Mouse (Mus musculus): ENCODE results near the gene Chchd2. TPM values are rescaled to one million over a fixed set of nuclear protein-coding genes. Genes with fewer than 3 reads are reported as not detected.

The Chchd2 gene
- polyA plus RNA-seq, 1 experiment from 2014 or later: 510 TPM

GRCm38 (mm10) chr5:129871238-129871637, 16.0 kb downstream of the Chchd2 start:
- Histone ChIP-seq H3K4me2 (ENCODE audit: low read depth, low read length) (no peak overlapping the region), H3K9me3 (replicated peaks; ENCODE audit: control insufficient read depth, low read length) (no peaks in the 10 kb centered on the region), H3K27ac (ENCODE audit: low read length) (no peak overlapping the region), H3K27me3 (ENCODE audit: control insufficient read depth, insufficient read depth, low read depth, low read length) (no peaks in the 10 kb centered on the region), H3K36me3 (ENCODE audit: control insufficient read depth, insufficient read depth) (no peaks in the 10 kb centered on the region), H3K9ac (ENCODE audit: low read depth, low read length) (no peak overlapping the region), H3K4me1 (ENCODE audit: control insufficient read depth, low read depth, low read length) (no peaks in the 10 kb centered on the region), H3K4me3 (ENCODE audit: low read depth, low read length) (no peak overlapping the region)
- 68% methylated on average over 2 of the region's 2 CpGs for WGBS (ENCODE audit: insufficient replicate concordance)
- no peak for ATAC-seq (ENCODE audit: low read depth)

- Histone ChIP-seq H3K27me3 (ENCODE audit: control insufficient read depth, insufficient read depth, low read depth, low read length) (no peaks in the 10 kb centered on the region), H3K4me2 (ENCODE audit: low read depth, low read length) (no peak overlapping the region), H3K4me3 (ENCODE audit: low read depth, low read length) (no peak overlapping the region), H3K9ac (ENCODE audit: low read depth, low read length) (no peak overlapping the region), H3K36me3 (ENCODE audit: control insufficient read depth, insufficient read depth) (no peaks in the 10 kb centered on the region), H3K27ac (ENCODE audit: low read length) (no peak overlapping the region), H3K4me1 (ENCODE audit: control insufficient read depth, low read depth, low read length) (peaks cover under 1% of the 10 kb centered on the region), H3K9me3 (replicated peaks; ENCODE audit: control insufficient read depth, low read length) (no peaks in the 10 kb centered on the region)
- WGBS (ENCODE audit: insufficient replicate concordance): 74% methylated on average over 19 of the region's 19 CpGs
- no peak for ATAC-seq (ENCODE audit: low read depth)
Measured at GRCm38 (mm10) chr5:129869238-129869995, 17.9 kb downstream of the Chchd2 start.

GRCm38 (mm10) chr5:129865841-129866240, 21.4 kb downstream of the Chchd2 start:
- H3K36me3 ChIP-seq (ENCODE audit: control insufficient read depth, insufficient read depth): no peaks in the 10 kb centered on the region; the same call in 1 of the 2 replicates
- peaks cover 5% of the 10 kb centered on the region for H3K4me1 ChIP-seq (ENCODE audit: control insufficient read depth, low read depth, low read length)
- H3K4me3 ChIP-seq (ENCODE audit: low read depth, low read length): no peak overlapping the region
- WGBS (ENCODE audit: insufficient replicate concordance): 70% methylated on average over 12 of the region's 12 CpGs
- no peaks in the 10 kb centered on the region for H3K9me3 ChIP-seq (replicated peaks; ENCODE audit: control insufficient read depth, low read length)
- H3K27ac ChIP-seq (ENCODE audit: low read length): no peak overlapping the region
- H3K27me3 ChIP-seq (ENCODE audit: control insufficient read depth, insufficient read depth, low read depth, low read length): no peaks in the 10 kb centered on the region
- no peak overlapping the region for H3K4me2 ChIP-seq (ENCODE audit: low read depth, low read length)
- ATAC-seq (ENCODE audit: low read depth): no peak
- H3K9ac ChIP-seq (ENCODE audit: low read depth, low read length): no peak overlapping the region

GRCm38 (mm10) chr5:129864467-129864866, 22.8 kb downstream of the Chchd2 start:
- H3K4me1 ChIP-seq (ENCODE audit: control insufficient read depth, low read depth, low read length): peaks cover 5% of the 10 kb centered on the region
- no peak overlapping the region for H3K27ac ChIP-seq (ENCODE audit: low read length)
- WGBS (ENCODE audit: insufficient replicate concordance): 12% methylated on average over 18 of the region's 18 CpGs
- no peak overlapping the region for H3K9ac ChIP-seq (ENCODE audit: low read depth, low read length)
- H3K27me3 ChIP-seq (ENCODE audit: control insufficient read depth, insufficient read depth, low read depth, low read length): no peaks in the 10 kb centered on the region
- H3K36me3 ChIP-seq (ENCODE audit: control insufficient read depth, insufficient read depth): no peaks in the 10 kb centered on the region; the same call in 1 of the 2 replicates
- H3K9me3 ChIP-seq (replicated peaks; ENCODE audit: control insufficient read depth, low read length): no peaks in the 10 kb centered on the region
- H3K4me3 ChIP-seq (ENCODE audit: low read depth, low read length): no peak overlapping the region
- no peak for ATAC-seq (ENCODE audit: low read depth)
- no peak overlapping the region for H3K4me2 ChIP-seq (ENCODE audit: low read depth, low read length)

GRCm38 (mm10) chr5:129862325-129862724, 24.9 kb downstream of the Chchd2 start:
- Histone ChIP-seq H3K4me1 (ENCODE audit: control insufficient read depth, low read depth, low read length) (peaks cover 5% of the 10 kb centered on the region), H3K4me3 (ENCODE audit: low read depth, low read length) (no peak overlapping the region), H3K9me3 (replicated peaks; ENCODE audit: control insufficient read depth, low read length) (no peaks in the 10 kb centered on the region), H3K27me3 (ENCODE audit: control insufficient read depth, insufficient read depth, low read depth, low read length) (no peaks in the 10 kb centered on the region), H3K27ac (ENCODE audit: low read length) (no peak overlapping the region), H3K4me2 (ENCODE audit: low read depth, low read length) (no peak overlapping the region), H3K9ac (ENCODE audit: low read depth, low read length) (no peak overlapping the region), H3K36me3 (ENCODE audit: control insufficient read depth, insufficient read depth) (no peaks in the 10 kb centered on the region; the same call in 1 of the 2 replicates)
- 84% methylated on average over 6 of the region's 6 CpGs for WGBS (ENCODE audit: insufficient replicate concordance)
- no peak for ATAC-seq (ENCODE audit: low read depth)

- Histone ChIP-seq H3K4me3 (ENCODE audit: low read depth, low read length) (no peak overlapping the region), H3K9me3 (replicated peaks; ENCODE audit: control insufficient read depth, low read length) (no peaks in the 10 kb centered on the region), H3K36me3 (ENCODE audit: control insufficient read depth, insufficient read depth) (peaks cover 7% of the 10 kb centered on the region; the same call in 1 of the 2 replicates), H3K27me3 (ENCODE audit: control insufficient read depth, insufficient read depth, low read depth, low read length) (no peaks in the 10 kb centered on the region), H3K9ac (ENCODE audit: low read depth, low read length) (no peak overlapping the region), H3K27ac (ENCODE audit: low read length) (no peak overlapping the region), H3K4me2 (ENCODE audit: low read depth, low read length) (no peak overlapping the region), H3K4me1 (ENCODE audit: control insufficient read depth, low read depth, low read length) (no peaks in the 10 kb centered on the region)
- no peak for ATAC-seq (ENCODE audit: low read depth)
- WGBS (ENCODE audit: insufficient replicate concordance): 79% methylated on average over 5 of the region's 5 CpGs
Measured at GRCm38 (mm10) chr5:129856414-129856813, 30.9 kb downstream of the Chchd2 start.

- Histone ChIP-seq H3K36me3 (ENCODE audit: control insufficient read depth, insufficient read depth) (peaks cover 7% of the 10 kb centered on the region; the same call in 1 of the 2 replicates), H3K27me3 (ENCODE audit: control insufficient read depth, insufficient read depth, low read depth, low read length) (no peaks in the 10 kb centered on the region), H3K4me3 (ENCODE audit: low read depth, low read length) (no peak overlapping the region), H3K4me1 (ENCODE audit: control insufficient read depth, low read depth, low read length) (no peaks in the 10 kb centered on the region), H3K9me3 (replicated peaks; ENCODE audit: control insufficient read depth, low read length) (no peaks in the 10 kb centered on the region), H3K27ac (ENCODE audit: low read length) (no peak overlapping the region), H3K4me2 (ENCODE audit: low read depth, low read length) (no peak overlapping the region), H3K9ac (ENCODE audit: low read depth, low read length) (no peak overlapping the region)
- WGBS (ENCODE audit: insufficient replicate concordance): 61% methylated on average over 5 of the region's 5 CpGs
- ATAC-seq (ENCODE audit: low read depth): no peak
Measured at GRCm38 (mm10) chr5:129855163-129855562, 32.1 kb downstream of the Chchd2 start.

GRCm38 (mm10) chr5:129847558-129847820, 39.8 kb downstream of the Chchd2 start:
- peak overlapping the region; percentile 80 for H3K9ac ChIP-seq (ENCODE audit: low read depth, low read length)
- H3K4me2 ChIP-seq (ENCODE audit: low read depth, low read length): peak overlapping the region; percentile 91
- ATAC-seq (ENCODE audit: low read depth): no peak
- H3K27me3 ChIP-seq (ENCODE audit: control insufficient read depth, insufficient read depth, low read depth, low read length): no peaks in the 10 kb centered on the region
- 34% methylated on average over 8 of the region's 8 CpGs for WGBS (ENCODE audit: insufficient replicate concordance)
- peak overlapping the region; percentile 76 for H3K4me3 ChIP-seq (ENCODE audit: low read depth, low read length)
- no peak overlapping the region for H3K27ac ChIP-seq (ENCODE audit: low read length)
- peaks cover 12% of the 10 kb centered on the region for H3K4me1 ChIP-seq (ENCODE audit: control insufficient read depth, low read depth, low read length)
- no peaks in the 10 kb centered on the region for H3K9me3 ChIP-seq (replicated peaks; ENCODE audit: control insufficient read depth, low read length)
- peaks cover 19% of the 10 kb centered on the region for H3K36me3 ChIP-seq (ENCODE audit: control insufficient read depth, insufficient read depth)

- 7% methylated on average over 22 of the region's 22 CpGs for WGBS (ENCODE audit: insufficient replicate concordance)
- H3K27ac ChIP-seq (ENCODE audit: low read length): peak within 1 kb of the TSS; percentile 70
- H3K27me3 ChIP-seq (ENCODE audit: control insufficient read depth, insufficient read depth, low read depth, low read length): no peaks in the 10 kb centered on the region
- peak within 1 kb of the TSS; percentile 76 for H3K4me3 ChIP-seq (ENCODE audit: low read depth, low read length)
- H3K4me1 ChIP-seq (ENCODE audit: control insufficient read depth, low read depth, low read length): peaks cover 12% of the 10 kb centered on the region
- H3K9ac ChIP-seq (ENCODE audit: low read depth, low read length): peak within 1 kb of the TSS; percentile 80
- no peaks in the 10 kb centered on the region for H3K9me3 ChIP-seq (replicated peaks; ENCODE audit: control insufficient read depth, low read length)
- peak within 1 kb of the TSS; percentile 91 for H3K4me2 ChIP-seq (ENCODE audit: low read depth, low read length)
- H3K36me3 ChIP-seq (ENCODE audit: control insufficient read depth, insufficient read depth): peaks cover 19% of the 10 kb centered on the region
- peak; percentile 100 for ATAC-seq (ENCODE audit: low read depth)
Measured at GRCm38 (mm10) chr5:129846752-129847557, 40.3 kb downstream of the Chchd2 start, which contains the start of gene Sumf2. Sumf2 (plus strand) TSS chr5:129846986.
